Mouse (Mus musculus): Measurements from ENCODE around the gene Pik3r4.

DNA sequence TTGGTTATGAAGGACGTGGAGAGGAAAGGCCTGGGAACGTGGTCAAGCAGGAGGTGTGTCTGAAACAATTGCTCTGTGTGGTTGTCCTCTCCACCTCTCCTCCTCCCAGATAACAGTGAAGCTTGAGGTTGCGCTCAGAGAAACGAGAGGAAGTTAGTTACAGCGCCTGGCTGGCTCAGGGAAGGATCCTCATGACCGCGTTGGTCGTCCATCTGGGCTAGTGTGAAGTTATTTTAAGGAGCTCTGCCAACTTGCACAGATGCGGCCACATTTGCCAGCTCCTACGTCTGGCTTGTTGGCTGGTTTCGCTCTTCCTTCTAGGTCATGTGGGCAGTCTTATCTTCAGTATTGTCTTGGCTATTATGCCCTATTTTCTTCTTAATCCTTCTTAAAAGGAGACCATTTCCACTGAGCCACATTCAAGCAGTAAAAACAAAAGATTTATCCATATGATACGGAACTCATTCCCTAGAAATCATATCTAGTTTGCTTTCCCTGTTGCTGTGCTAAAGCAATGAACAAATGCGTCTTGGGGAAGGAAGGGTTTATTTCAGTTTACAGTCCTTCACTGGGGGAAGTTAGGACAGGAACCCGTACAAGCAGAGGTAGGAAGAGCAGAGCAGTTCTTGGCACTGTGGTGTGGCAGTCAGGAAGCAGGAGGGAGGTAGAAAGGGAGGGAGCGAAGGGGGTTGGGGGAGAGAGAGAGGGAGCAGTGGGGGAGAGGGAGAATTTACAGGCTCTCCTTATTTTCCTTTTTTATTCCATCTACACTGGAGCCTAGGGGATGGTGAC is 30.6 kb upstream of the Pik3r4 start:
- TF ChIP-seq CTCF (IDR thresholded peaks at IDR 0.05; ENCODE audit: low read depth) (no peak), EP300 (optimal IDR thresholded peaks at IDR 0.05) (no peak)

Data from stomach, postnatal 0 days (tissue).